Mouse (Mus musculus): Measurements from ENCODE around the gene Wdr35.
A peak's percentile ranks its signal among the peaks of the same experiment; 100 is the strongest.

Wdr35 gene

GRCm38 (mm10) chr12:9052075-9052829 lies 78.6 kb downstream of the Wdr35 start:
- DNase-seq (ENCODE audit: low read depth, low spot score) = peak; percentile 27

- no peak for DNase-seq (ENCODE audit: low read depth, low spot score)
Observed at GRCm38 (mm10) chr12:9053345-9053744, 79.7 kb downstream of the Wdr35 start.

DNA sequence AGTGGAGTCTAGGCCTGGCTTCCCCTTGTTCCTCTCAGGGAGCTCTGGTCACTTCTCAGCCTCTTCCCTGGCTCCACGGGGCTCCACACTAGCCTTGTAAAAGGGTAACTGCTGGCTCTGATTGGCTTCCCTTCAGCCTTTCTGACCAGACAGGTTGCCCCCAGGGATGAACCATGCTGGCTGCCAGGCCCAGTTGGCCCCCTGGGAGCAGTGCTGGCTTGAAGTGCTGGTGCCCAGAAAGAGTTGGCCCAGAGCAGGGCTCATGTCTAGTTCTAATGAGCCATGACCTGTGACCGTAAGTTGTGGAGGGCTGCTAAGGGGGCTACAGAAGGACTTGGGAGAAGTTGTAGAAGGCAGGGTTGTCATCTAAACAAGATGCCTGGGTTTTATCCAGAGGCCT lies 80.3 kb downstream of the Wdr35 start:
- DNase-seq (ENCODE audit: low read depth, low spot score) = no peak

- no peak for DNase-seq (ENCODE audit: low read depth, low spot score)
Observed at GRCm38 (mm10) chr12:9055269-9055668, 81.6 kb downstream of the Wdr35 start.

- DNase-seq (ENCODE audit: low read depth, low spot score) = no peak
Observed at GRCm38 (mm10) chr12:9059502-9059901, 85.8 kb downstream of the Wdr35 start.

DNA sequence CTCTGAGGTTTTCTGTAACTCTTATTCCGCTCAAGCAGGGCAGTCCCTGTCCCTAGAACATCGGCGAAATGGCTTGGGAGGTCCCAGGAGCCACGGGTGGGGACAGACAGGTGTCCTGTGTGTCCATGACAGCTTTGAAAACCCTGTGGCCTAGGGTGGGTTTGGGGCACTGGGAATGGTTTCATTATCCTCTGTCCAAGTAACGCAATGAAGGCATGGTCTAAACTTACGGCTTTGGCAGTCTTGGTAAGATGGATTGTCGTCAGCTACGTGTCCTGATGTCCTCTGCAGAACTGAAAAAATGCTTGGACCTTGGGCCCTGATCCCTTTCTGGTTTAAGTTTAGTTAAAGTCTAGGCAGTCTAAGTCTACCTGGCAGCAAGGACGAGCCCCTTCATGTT lies 86.3 kb downstream of the Wdr35 start:
- DNase-seq (ENCODE audit: low read depth, low spot score) = no peak

DNA sequence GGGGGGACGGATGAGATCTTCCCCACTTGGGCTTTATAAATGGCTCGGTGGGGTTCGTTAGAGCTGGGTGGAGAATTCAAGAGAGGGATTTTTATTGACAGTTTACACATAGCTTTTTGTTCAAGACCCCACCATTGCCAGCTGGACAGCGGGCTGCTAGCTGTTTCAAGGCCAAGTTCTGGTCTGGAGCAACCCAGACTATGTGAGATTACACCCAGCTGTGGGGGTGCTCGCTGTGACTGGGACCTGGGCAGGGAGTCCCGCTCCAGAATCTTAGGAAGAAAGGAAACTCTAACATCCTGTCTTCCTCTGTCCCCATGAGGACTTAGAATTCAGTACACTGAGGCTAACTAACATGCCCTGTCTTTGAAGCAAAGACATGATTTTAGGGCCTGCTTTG lies 89.9 kb downstream of the Wdr35 start:
- DNase-seq (ENCODE audit: low read depth, low spot score) = no peak

- DNase-seq (ENCODE audit: low read depth, low spot score) = no peak
Observed at GRCm38 (mm10) chr12:9071058-9071457, 97.4 kb downstream of the Wdr35 start.

DNA sequence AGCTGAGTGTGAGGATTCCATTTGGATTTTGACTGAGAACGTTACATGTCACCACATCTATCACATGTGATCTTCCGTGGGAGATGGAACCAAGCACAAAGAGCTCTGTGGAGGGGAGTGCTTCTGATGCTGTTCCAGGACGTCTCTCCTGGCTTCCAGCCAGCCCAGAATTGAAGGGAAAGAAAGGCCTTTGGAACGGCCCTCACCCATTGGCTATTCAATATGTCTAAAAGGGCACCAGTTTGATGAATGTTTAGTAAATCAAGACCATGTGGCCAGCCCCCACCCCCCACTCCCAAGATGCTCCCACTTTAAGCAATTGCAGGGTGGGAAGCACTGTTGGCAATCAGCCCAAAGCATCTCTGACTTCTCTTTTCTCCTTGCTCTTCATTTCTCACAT lies 97.8 kb downstream of the Wdr35 start:
- DNase-seq (ENCODE audit: low read depth, low spot score) = no peak

DNA sequence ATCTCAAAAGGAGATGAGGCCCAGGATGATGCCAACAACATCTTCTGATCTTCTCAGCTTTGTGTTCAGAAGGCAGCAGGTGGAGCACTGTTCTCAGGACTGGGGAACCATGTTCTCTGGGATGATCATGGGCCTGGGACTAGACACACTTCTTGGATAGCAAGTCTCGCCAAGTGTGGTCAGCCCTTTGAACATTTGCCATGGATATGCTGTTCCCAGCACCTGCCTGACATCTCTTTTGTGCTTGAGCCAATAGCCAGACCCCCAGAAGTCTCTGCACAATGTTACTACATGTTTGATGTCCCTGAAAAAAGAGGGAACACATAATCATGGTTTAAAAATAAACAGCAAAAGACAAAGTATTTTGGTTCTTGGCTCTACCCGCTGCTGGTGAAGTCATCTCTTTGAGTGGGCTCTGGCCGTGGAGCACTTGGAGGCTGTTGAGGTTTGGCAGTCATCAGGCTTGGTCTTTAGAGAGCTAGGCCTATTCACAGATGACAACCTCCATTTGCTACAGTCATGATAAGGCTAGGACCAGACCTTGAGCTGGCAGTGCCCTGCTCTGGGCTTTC lies 103.9 kb downstream of the Wdr35 start:
- no peak for DNase-seq (ENCODE audit: low read depth, low spot score)

All from c-Kit-negative CD71-positive TER-119-positive erythroid progenitor cells, embryonic 14.5 days (primary cell).